Comparison of ENCODE assay signal across 11 mouse cellular contexts in the genomic region with DNA sequence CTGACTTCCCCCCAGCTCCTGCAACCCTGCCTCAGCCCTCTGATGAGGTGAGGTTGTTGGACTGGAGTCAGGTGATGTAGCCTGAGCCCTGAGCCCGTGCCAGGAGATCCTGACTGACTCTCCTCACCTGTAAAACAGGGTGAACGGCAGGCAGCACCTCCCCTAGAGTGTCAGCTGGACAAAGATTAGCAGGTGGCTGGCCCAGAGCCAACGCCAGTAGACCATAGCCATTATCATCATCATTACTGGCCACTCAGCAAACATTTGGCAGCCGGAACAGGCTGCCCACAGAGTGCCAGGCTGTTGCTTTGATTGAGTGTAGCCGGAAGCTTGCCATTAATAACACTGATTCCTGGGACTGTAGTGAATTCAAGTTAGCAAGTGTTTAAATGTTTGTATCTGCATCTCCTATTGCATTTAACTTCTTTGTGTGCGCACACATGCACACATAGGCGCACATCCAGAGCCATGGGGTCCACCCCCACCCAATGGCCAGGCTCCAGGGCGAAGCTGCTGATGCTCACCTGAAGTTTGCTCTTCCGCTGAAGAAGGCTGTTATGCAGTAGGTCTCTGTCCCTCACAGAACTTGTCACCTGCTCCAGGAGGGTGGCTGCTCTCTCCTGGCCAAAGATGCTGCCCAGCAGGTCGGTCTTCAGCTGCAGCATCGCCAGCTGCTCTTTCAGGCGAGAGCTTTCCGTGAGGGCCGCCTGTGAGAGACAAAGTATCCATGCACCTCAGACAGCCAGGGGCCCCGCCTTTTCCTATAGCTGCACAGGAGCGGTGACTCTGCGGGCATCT. TPM values are rescaled to one million over a fixed set of nuclear protein-coding genes. Genes with fewer than 3 reads are reported as not detected.
DNase-seq lines count a peak whose midpoint lies in the region; ATAC-seq and TF ChIP-seq lines count a peak whose summit lies in the region.
"Had no signal": no experiment of that assay in that cellular context is flagged by ENCODE, and none has a peak within 500 bp of the region (broad histone marks: within the 10 kb centered on the region; RNA-seq: fewer than 3 reads in every experiment).

No protein-coding gene starts in this region.

- H3K36me3 ChIP-seq in heart, adult 2 months (ENCODE audit: control insufficient read depth, insufficient read depth, low read length), result no peaks in the 10 kb centered on the region
- H3K36me3 ChIP-seq in hindbrain, embryonic 16.5 days (ENCODE audit: control insufficient read depth, insufficient read depth, low read length), result no peaks in the 10 kb centered on the region
- peaks cover 32% of the 10 kb centered on the region for H3K36me3 ChIP-seq in myocyte (ENCODE audit: control insufficient read depth, insufficient read depth)
- H3K36me3 ChIP-seq: heart, embryonic 13.5 days had no signal

- no peaks in the 10 kb centered on the region for H3K9me3 ChIP-seq in hindbrain, embryonic 16.5 days (ENCODE audit: control insufficient read depth, low read length)
- H3K9me3 ChIP-seq: embryonic facial prominence, embryonic 15.5 days; heart, embryonic 13.5 days had no signal

- H3K4me1 ChIP-seq in heart, adult 2 months (ENCODE audit: control insufficient read depth, insufficient read depth, low read length), result no peaks in the 10 kb centered on the region; the same call in 1 of the 2 replicates
- peaks cover 4% of the 10 kb centered on the region; the same call in 1 of the 2 replicates for H3K4me1 ChIP-seq in hindbrain, embryonic 16.5 days (ENCODE audit: control insufficient read depth, insufficient read depth, low read depth, low read length)
- H3K4me1 ChIP-seq: embryonic facial prominence, embryonic 15.5 days; heart, embryonic 13.5 days had no signal

- intact Hi-C loops in heart, adult 2 months (cut with DNase I), result no loop called here
- intact Hi-C loops in heart, postnatal 36 days (cut with DNase I), result no loop called here

- H3K4me2 ChIP-seq in hindbrain, embryonic 16.5 days (ENCODE audit: low read length), result no peak overlapping the region
- no peak overlapping the region for H3K4me2 ChIP-seq in myocyte (ENCODE audit: low read depth)
- H3K4me2 ChIP-seq: embryonic facial prominence, embryonic 15.5 days; heart, embryonic 13.5 days had no signal

- H3K27ac ChIP-seq in heart, adult 2 months, result no peak overlapping the region
- H3K27ac ChIP-seq in hindbrain, embryonic 16.5 days (ENCODE audit: low read depth, low read length), result peak overlapping the region; percentile 62
- H3K27ac ChIP-seq: embryonic facial prominence, embryonic 15.5 days; heart, embryonic 13.5 days had no signal

- WGBS in heart, adult 2 months, result 71% methylated on average over 17 of the region's 17 CpGs
- whole genome bisulfite sequencing in hindbrain, embryonic 16.5 days, result 55% methylated on average over 17 of the region's 17 CpGs

- peak; percentile 30 to 33 for DNase-seq in heart, adult 2 months
- DNase-seq in heart, postnatal 36 days, result no peak
- DNase-seq in ovary, postnatal 14 days (ENCODE audit: low spot score), result peak; percentile 34
- DNase-seq in ovary, adult 18-20 months (ENCODE audit: low spot score), result no peak
- DNase-seq in frontal cortex, postnatal 25 days (ENCODE audit: low spot score in 2 of 2), result no peak
- DNase-seq in adipocyte (ENCODE audit: low spot score), result no peak

- no peak overlapping the region for H3ac ChIP-seq in myocyte (ENCODE audit: control insufficient read depth, insufficient read length)

- H3K79me2 ChIP-seq in heart, adult 2 months (replicated peaks; ENCODE audit: control insufficient read depth, insufficient read depth, low read length), result no peaks in the 10 kb centered on the region
- H3K79me2 ChIP-seq in myocyte (ENCODE audit: control insufficient read depth, insufficient read depth), result no peaks in the 10 kb centered on the region

- TF ChIP-seq CTCF in heart, adult 2 months (IDR thresholded peaks at IDR 0.05), result no peak

- no peaks in the 10 kb centered on the region for H3K27me3 ChIP-seq in heart, adult 2 months (ENCODE audit: control insufficient read depth, insufficient read depth, low read length)
- 0 out of 2 replicates have a peak, but pooled peaks cover 4% of the 10 kb centered on the region for H3K27me3 ChIP-seq in hindbrain, embryonic 16.5 days (replicated peaks; ENCODE audit: control insufficient read depth, insufficient read depth, low read length)
- H3K27me3 ChIP-seq in myocyte (ENCODE audit: control insufficient read depth, insufficient read depth, insufficient read length), result no peaks in the 10 kb centered on the region
- H3K27me3 ChIP-seq: embryonic facial prominence, embryonic 15.5 days had no signal

- no peak overlapping the region for H3K9ac ChIP-seq in heart, adult 2 months (ENCODE audit: low read depth, low read length)
- no peak overlapping the region for H3K9ac ChIP-seq in hindbrain, embryonic 16.5 days (ENCODE audit: low read depth, low read length)
- H3K9ac ChIP-seq: embryonic facial prominence, embryonic 15.5 days; heart, embryonic 13.5 days had no signal

- no peak overlapping the region for H3K4me3 ChIP-seq in heart, adult 2 months
- H3K4me3 ChIP-seq in hindbrain, embryonic 16.5 days (ENCODE audit: low read length), result no peak overlapping the region
- no peak overlapping the region for H3K4me3 ChIP-seq in myocyte
- H3K4me3 ChIP-seq: embryonic facial prominence, embryonic 15.5 days; heart, embryonic 13.5 days had no signal

- peak; percentile 66 for ATAC-seq in hindbrain, embryonic 16.5 days
- ATAC-seq: CD4-positive, CD25-positive, alpha-beta regulatory T cell, adult 4 months had no signal

- TF ChIP-seq POLR2A in heart, adult 2 months (IDR thresholded peaks at IDR 0.05; ENCODE audit: insufficient read depth, low read depth, low read length), result no peak
- no peak for TF ChIP-seq POLR2A in myocyte (IDR thresholded peaks at IDR 0.05; ENCODE audit: insufficient read length, low read depth)

- no peak for TF ChIP-seq EP300 in heart, adult 2 months (IDR thresholded peaks at IDR 0.05; ENCODE audit: insufficient read depth, low read depth, low read length)

TF ChIP-seq in myocyte, 11 proteins besides CTCF, POLR2A, EP300 and RAD21:
- no peak for TF ChIP-seq CEBPB (IDR thresholded peaks at IDR 0.05; ENCODE audit: insufficient read depth, poor library complexity, severe bottlenecking)
- TF ChIP-seq MYOD1 (IDR thresholded peaks at IDR 0.05; ENCODE audit: control insufficient read depth in 1 of 3, insufficient read length in 2 of 3, low read depth in 2 of 3), result peak in 2 of 3 experiments; percentile 54 to 82
- no peak for TF ChIP-seq MAX (IDR thresholded peaks at IDR 0.05; ENCODE audit: low read depth)
- TF ChIP-seq MYOG (IDR thresholded peaks at IDR 0.05; ENCODE audit: control insufficient read depth in 1 of 3, insufficient read depth in 1 of 3, insufficient read length in 2 of 3, low read depth in 2 of 3), result peak in 1 of 3 experiments; percentile 33
- no peak for TF ChIP-seq TCF3 (IDR thresholded peaks at IDR 0.05; ENCODE audit: insufficient read length, low read depth)
- no peak for TF ChIP-seq POLR2AphosphoS2 (IDR thresholded peaks at IDR 0.05; ENCODE audit: insufficient read length, low read depth)

RNA-seq across cellular contexts. Expression of a gene that starts 54.4 kb away (rescaled TPM):
- total RNA-seq in heart, adult 2 months (2021), result 1 to 10 TPM; 7.0 to 8.5 TPM
- 2.3 and 3.0 TPM in 2 replicates for polyA plus RNA-seq in heart, adult 2 months (2012; rRNA removed)
- 1 to 10 TPM; 7.2 to 7.8 TPM for total RNA-seq in heart, postnatal 36 days (2021)
- 0.38 and 0.60 TPM in 2 replicates for polyA plus RNA-seq in hindbrain, embryonic 16.5 days (2015; fragmentation: Nextera tagmentation; extraction: Ambion mirVana)
- polyA plus RNA-seq in myocyte (2012; fragmentation: generic; extraction: Trizol), result 11.6 TPM

Comparison
In these comparisons a context has a peak if more than half of its experiments do, and no peak if none do; other contexts are left out.
1. DNase-seq: peak in heart, adult 2 months (2 of 2) and ovary, postnatal 14 days (single experiment); none in heart, postnatal 36 days (0 of 2), ovary, adult 18-20 months (single experiment), frontal cortex, postnatal 25 days (0 of 2) and adipocyte (single experiment).